Mouse (Mus musculus) limb, embryonic 14.5 days (tissue): ENCODE data around the gene Paics. TPM values are rescaled to one million over a fixed set of nuclear protein-coding genes. Genes with fewer than 3 reads are reported as not detected.

Source experiments
- ATAC-seq: fragments of 200-750 bp; cut with Nextera tagmentation; 2 replicates; pipeline ENCODE4 v1.8.0; 2017; ENCODE audit warnings: low read depth, moderate number of reproducible peaks, moderate TSS enrichment; ENCODE audit not compliant: low FRiP score
- DNase-seq: peaks from one replicate; pipeline ENCODE4 v3.0.0-alpha.2; 2015; ENCODE audit warnings: low spot score
- H3K27ac ChIP-seq: fragments of 300-500 bp; sonication (generic); replicated peaks from 2 replicates; pipeline ENCODE4 v1.5.1; 2014; ENCODE audit warnings: low read depth, mild to moderate bottlenecking, low read length, moderate library complexity, mixed read lengths
- H3K27me3 ChIP-seq: fragments of 300-500 bp; sonication (generic); 2 replicates; pipeline ENCODE4 v1.6.1; 2014; ENCODE audit warnings: low read length, mixed read lengths; ENCODE audit not compliant: control insufficient read depth, insufficient read depth
- H3K36me3 ChIP-seq: fragments of 300-500 bp; sonication (generic); 2 replicates; pipeline ENCODE4 v1.6.1; 2014; ENCODE audit warnings: mild to moderate bottlenecking, low read length, moderate library complexity, mixed read lengths; ENCODE audit not compliant: control insufficient read depth, insufficient read depth
- H3K4me1 ChIP-seq: fragments of 300-500 bp; sonication (generic); 2 replicates; pipeline ENCODE4 v1.6.1; 2014; ENCODE audit warnings: antibody characterized with exemption, low read length, mixed read lengths; ENCODE audit not compliant: control insufficient read depth, insufficient read depth
- H3K4me2 ChIP-seq: fragments of 300-500 bp; sonication (generic); replicated peaks from 2 replicates; pipeline ENCODE4 v1.6.1; 2014; ENCODE audit warnings: low read depth, mild to moderate bottlenecking, low read length, moderate library complexity; ENCODE audit not compliant: severe bottlenecking
- H3K4me3 ChIP-seq: fragments of 300-500 bp; sonication (generic); replicated peaks from 2 replicates; pipeline ENCODE4 v1.5.1; 2014; ENCODE audit warnings: low read length
- H3K9ac ChIP-seq: fragments of 300-500 bp; sonication (generic); 2 replicates; pipeline ENCODE4 v1.6.1; 2014; ENCODE audit warnings: mild to moderate bottlenecking, low read depth, low read length, moderate library complexity; ENCODE audit not compliant: severe bottlenecking
- H3K9me3 ChIP-seq: fragments of 300-500 bp; sonication (generic); 2 replicates; pipeline ENCODE4 v1.6.1; 2016; ENCODE audit warnings: low read length; ENCODE audit not compliant: control insufficient read depth
- POLR2A ChIP-seq: fragments of 200-500 bp; IDR thresholded peaks from 2 replicates; pipeline ENCODE4 v1.8.0; 2012; ENCODE audit warnings: inconsistent platforms, mild to moderate bottlenecking, moderate library complexity, borderline replicate concordance; ENCODE audit not compliant: insufficient read depth, insufficient read length; ENCODE audit errors: extremely low read depth
- WGBS: fragments of 180-500 bp; shearing (Covaris S2); extraction: QIAGEN DNeasy Blood & Tissue Kit; methylation state at CpG from one replicate; pipeline ENCODE4 v1.1.7; 2014; 5-methylcytosine and 5-hydroxymethylcytosine counted together
- polyA plus RNA-seq, 2 experiments: library from polyadenylated mRNA; depleted of rRNA in 1 of 2; stranded (reverse) in 1 of 2; unstranded in 1 of 2; fragments of >200 nt; fragmentation: Nextera tagmentation in 1 of 2; extraction: Ambion mirVana in 1 of 2; gene quantifications; 2 replicates each; pipeline versions ENCODE4 v1.2.1 to v1.2.3; 2012 to 2014

Gene Paics
- polyA plus RNA-seq (2012; rRNA removed), result 123 and 146 TPM in 2 replicates
- 254 and 266 TPM in 2 replicates for polyA plus RNA-seq (2014; fragmentation: Nextera tagmentation; extraction: Ambion mirVana)

- Histone ChIP-seq H3K9ac (peak within 1 kb of the TSS; percentile 71), H3K27ac (peak within 1 kb of the TSS; percentile 74), H3K36me3 (peaks cover 16% of the 10 kb centered on the region), H3K9me3 (no peaks in the 10 kb centered on the region), H3K27me3 (no peaks in the 10 kb centered on the region), H3K4me3 (peak within 1 kb of the TSS; percentile 82), H3K4me1 (peaks cover 21% of the 10 kb centered on the region), H3K4me2 (peak within 1 kb of the TSS; percentile 81)
- ATAC-seq, result peak; percentile 97
- TF ChIP-seq POLR2A, result peak; percentile 77; the same call in 1 of the 2 replicates
- WGBS, result under 1% methylated on average over 80 of the region's 81 CpGs
- DNase-seq, result peak; percentile 99
These were observed at the start of gene Paics, which contains the start of gene Ppat for GRCm38 (mm10) chr5:76951106-76952027. Paics (plus strand) TSS chr5:76951307. Ppat (minus strand) TSS chr5:76951578.

DNA sequence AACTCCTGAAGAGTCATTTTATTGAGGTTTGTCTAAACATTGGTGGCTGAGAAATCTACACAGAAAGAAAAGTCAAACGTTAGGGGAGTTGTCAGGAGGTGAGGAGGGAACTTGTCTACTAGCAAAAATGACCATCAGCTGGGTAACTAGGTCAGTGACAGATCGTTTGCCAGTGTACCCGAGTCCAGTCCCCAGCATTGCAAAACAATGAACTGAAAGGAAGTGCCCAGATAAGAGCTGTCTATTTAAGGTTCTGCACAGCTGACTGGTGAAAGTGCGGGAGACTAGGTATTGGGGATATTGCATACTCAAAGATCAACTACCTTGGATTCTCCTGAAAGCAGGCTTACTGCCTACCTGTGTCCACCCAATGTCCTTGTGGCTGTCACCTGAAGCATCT is 49.0 kb upstream of the Paics start:
- no peak overlapping the region for H3K4me3 ChIP-seq
- H3K27ac ChIP-seq, result no peak overlapping the region
- H3K4me2 ChIP-seq, result no peak overlapping the region
- H3K27me3 ChIP-seq, result no peaks in the 10 kb centered on the region
- DNase-seq (no peak), ATAC-seq (no peak)
- no peak for TF ChIP-seq POLR2A
- 76% methylated on average over 4 of the region's 4 CpGs for WGBS
- no peaks in the 10 kb centered on the region for H3K9me3 ChIP-seq
- 0 out of 2 replicates have a peak, but pooled peaks cover 3% of the 10 kb centered on the region for H3K4me1 ChIP-seq
- no peaks in the 10 kb centered on the region for H3K36me3 ChIP-seq
- no peak overlapping the region for H3K9ac ChIP-seq

- no peak; the same call in 1 of the 2 replicates for ATAC-seq
- Histone ChIP-seq H3K9ac (peak overlapping the region; percentile 87), H3K4me3 (peak overlapping the region; percentile 75), H3K36me3 (no peaks in the 10 kb centered on the region), H3K9me3 (no peaks in the 10 kb centered on the region), H3K4me2 (peak overlapping the region; percentile 75), H3K27ac (peak overlapping the region; percentile 88), H3K27me3 (no peaks in the 10 kb centered on the region), H3K4me1 (0 out of 2 replicates have a peak, but pooled peaks cover 3% of the 10 kb centered on the region)
- no peak for TF ChIP-seq POLR2A
- no peak for DNase-seq
- 2% methylated on average over 19 of the region's 19 CpGs for WGBS
These were observed 46.2 kb upstream of the Paics start for GRCm38 (mm10) chr5:76904713-76905404.

- DNase-seq (peak; percentile 94), ATAC-seq (peak; percentile 98)
- peak within 1 kb of the TSS; percentile 75 for H3K4me3 ChIP-seq
- H3K9me3 ChIP-seq, result no peaks in the 10 kb centered on the region
- no peaks in the 10 kb centered on the region for H3K27me3 ChIP-seq
- TF ChIP-seq POLR2A, result peak; percentile 99; the same call in 1 of the 2 replicates
- peak within 1 kb of the TSS; percentile 88 for H3K27ac ChIP-seq
- H3K9ac ChIP-seq, result peak within 1 kb of the TSS; percentile 87
- H3K4me2 ChIP-seq, result peak within 1 kb of the TSS; percentile 75
- under 1% methylated on average over 47 of the region's 47 CpGs for WGBS
- 0 out of 2 replicates have a peak, but pooled peaks cover 3% of the 10 kb centered on the region for H3K4me1 ChIP-seq
- no peaks in the 10 kb centered on the region for H3K36me3 ChIP-seq
These were observed 45.5 kb upstream of the Paics start, which contains the start of gene Aasdh for GRCm38 (mm10) chr5:76905405-76906154. Aasdh (minus strand) TSS chr5:76905514.
